Mouse (Mus musculus): ENCODE measurements around the gene Ctxn2. TPM values are rescaled to one million over a fixed set of nuclear protein-coding genes. Genes with fewer than 3 reads are reported as not detected.

Ctxn2 gene
- total and polyA plus RNA-seq, 2 experiments, result not detected

DNA sequence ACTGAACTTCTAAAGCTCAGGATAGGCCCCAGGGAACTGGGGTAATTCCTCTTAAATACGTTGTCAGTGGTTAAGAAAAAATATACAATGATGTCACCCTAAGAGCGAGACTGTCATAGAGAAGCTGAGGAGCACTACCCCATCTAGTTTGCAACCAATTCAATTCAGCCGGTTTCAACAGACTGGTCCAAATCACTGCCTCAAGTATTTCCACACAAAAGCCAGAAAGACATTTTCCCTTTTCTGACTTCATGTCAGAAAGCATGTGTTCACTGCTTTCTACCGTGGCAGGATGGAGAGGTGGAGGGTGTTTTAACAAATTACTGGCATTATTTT is 14.2 kb upstream of the Ctxn2 start:
- WGBS, result 55% methylated on average over 4 of the region's 4 CpGs
- H3K4me1 ChIP-seq (ENCODE audit: control insufficient read depth, insufficient read depth, low read length), result peaks cover 6% of the 10 kb centered on the region; the same call in 1 of the 2 replicates
- no peak for TF ChIP-seq CTCF (IDR thresholded peaks at IDR 0.05; ENCODE audit: low read depth, low read length)
- TF ChIP-seq POLR2A (IDR thresholded peaks at IDR 0.05; ENCODE audit: extremely low read depth, insufficient read depth, low read length), result no peak
- no peaks in the 10 kb centered on the region for H3K36me3 ChIP-seq (ENCODE audit: control insufficient read depth, insufficient read depth, low read length)
- H3K27ac ChIP-seq (replicated peaks; ENCODE audit: insufficient read depth, low read depth, low read length), result no peak overlapping the region
- no peak for DNase-seq (ENCODE audit: extremely low read depth, low read depth, low spot score)
- H3K9ac ChIP-seq (ENCODE audit: low read depth, low read length), result no peak overlapping the region
- no peaks in the 10 kb centered on the region for H3K27me3 ChIP-seq (ENCODE audit: control insufficient read depth, insufficient read depth, low read length)
- H3K4me3 ChIP-seq (ENCODE audit: insufficient read depth, low read depth, low read length), result peak overlapping the region; percentile 65; the same call in 1 of the 2 replicates
- H3K79me2 ChIP-seq (ENCODE audit: control insufficient read depth, insufficient read depth, low read length), result peaks cover 11% of the 10 kb centered on the region; the same call in 1 of the 2 replicates

DNA sequence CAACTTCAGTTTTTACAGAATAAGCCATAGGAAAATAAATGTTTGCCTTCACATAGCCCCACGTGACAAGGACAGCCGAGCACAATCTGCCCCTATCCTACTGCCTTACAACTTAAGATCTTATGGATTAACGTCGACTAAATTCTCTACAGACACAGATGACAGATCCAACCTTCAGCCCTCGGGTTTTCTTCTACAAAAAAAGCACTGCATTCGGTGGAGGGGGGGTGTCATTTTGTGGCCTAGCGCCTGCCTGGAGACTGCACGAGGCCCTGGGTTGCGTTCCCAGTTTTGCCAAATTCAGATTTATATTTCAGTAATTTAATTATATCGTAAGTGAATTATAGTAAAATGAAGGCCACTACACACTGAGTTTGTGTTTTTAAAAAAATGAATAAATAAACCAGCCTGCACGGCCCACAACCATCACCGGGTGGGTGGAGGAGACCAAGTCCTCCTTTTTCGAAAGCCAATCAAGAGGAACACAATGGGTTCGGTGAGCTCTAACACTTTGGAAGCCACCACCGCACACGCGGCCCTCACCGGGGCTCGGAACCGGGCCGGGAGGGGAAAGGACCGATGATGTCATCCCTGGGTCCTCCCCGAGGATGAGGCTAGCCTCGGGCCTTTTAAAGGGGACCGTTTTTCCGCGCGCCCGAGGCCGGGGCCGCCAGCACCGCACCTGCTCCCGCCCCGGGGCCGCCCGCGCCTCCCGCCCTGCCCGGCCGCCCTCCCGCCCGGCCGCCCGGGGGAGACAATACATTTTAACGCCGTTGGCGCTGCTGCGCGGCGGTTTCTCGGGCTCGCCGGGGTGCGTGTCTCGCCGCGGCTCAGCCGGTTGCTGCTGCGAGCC is 13.6 kb upstream of the Ctxn2 start:
- Histone ChIP-seq H3K4me1 (ENCODE audit: control insufficient read depth, insufficient read depth, low read length) (peaks cover 6% of the 10 kb centered on the region; the same call in 1 of the 2 replicates), H3K9ac (ENCODE audit: low read depth, low read length) (peak overlapping the region; percentile 79), H3K4me3 (ENCODE audit: insufficient read depth, low read depth, low read length) (peak overlapping the region; percentile 65), H3K79me2 (ENCODE audit: control insufficient read depth, insufficient read depth, low read length) (peaks cover 11% of the 10 kb centered on the region; the same call in 1 of the 2 replicates), H3K27me3 (ENCODE audit: control insufficient read depth, insufficient read depth, low read length) (no peaks in the 10 kb centered on the region), H3K36me3 (ENCODE audit: control insufficient read depth, insufficient read depth, low read length) (no peaks in the 10 kb centered on the region), H3K27ac (replicated peaks; ENCODE audit: insufficient read depth, low read depth, low read length) (no peak overlapping the region; the same call in 1 of the 2 replicates)
- WGBS, result 3% methylated on average over 58 of the region's 59 CpGs
- peak; percentile 52 for DNase-seq (ENCODE audit: extremely low read depth, low read depth, low spot score)
- TF ChIP-seq POLR2A (IDR thresholded peaks at IDR 0.05; ENCODE audit: extremely low read depth, insufficient read depth, low read length), result no peak
- TF ChIP-seq CTCF (IDR thresholded peaks at IDR 0.05; ENCODE audit: low read depth, low read length), result no peak

DNA sequence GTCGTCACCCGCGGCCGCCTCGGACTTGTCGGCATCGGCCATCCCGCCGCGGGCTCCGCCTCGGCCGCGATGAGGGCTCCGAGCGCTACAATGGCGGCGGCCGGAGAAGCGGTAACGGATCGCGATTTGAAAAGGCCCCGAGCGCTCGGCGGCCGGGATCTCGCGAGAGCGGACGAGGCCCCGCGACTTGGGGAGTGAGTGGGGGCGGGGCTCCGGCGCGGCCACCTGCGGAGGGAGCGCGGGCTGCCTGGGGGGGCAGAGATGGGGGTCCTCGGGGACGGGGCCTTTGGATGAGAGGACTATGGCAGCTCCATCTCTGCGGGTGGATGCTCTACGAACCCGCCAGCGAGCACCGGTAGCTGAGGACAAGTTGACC is 13.0 kb upstream of the Ctxn2 start, which contains the start of gene Myef2:
Myef2 (minus strand) TSS at position 185 of the 376 bp plus-strand sequence.
- no peak for TF ChIP-seq CTCF (IDR thresholded peaks at IDR 0.05; ENCODE audit: low read depth, low read length)
- TF ChIP-seq POLR2A (IDR thresholded peaks at IDR 0.05; ENCODE audit: extremely low read depth, insufficient read depth, low read length), result no peak
- Histone ChIP-seq H3K4me1 (ENCODE audit: control insufficient read depth, insufficient read depth, low read length) (peaks cover 6% of the 10 kb centered on the region; the same call in 1 of the 2 replicates), H3K9ac (ENCODE audit: low read depth, low read length) (peak within 1 kb of the TSS; percentile 79), H3K4me3 (ENCODE audit: insufficient read depth, low read depth, low read length) (peak within 1 kb of the TSS; percentile 65), H3K27me3 (ENCODE audit: control insufficient read depth, insufficient read depth, low read length) (no peaks in the 10 kb centered on the region), H3K79me2 (ENCODE audit: control insufficient read depth, insufficient read depth, low read length) (peaks cover 8% of the 10 kb centered on the region; the same call in 1 of the 2 replicates), H3K27ac (replicated peaks; ENCODE audit: insufficient read depth, low read depth, low read length) (no peak within 1 kb of the TSS; the same call in 1 of the 2 replicates), H3K36me3 (ENCODE audit: control insufficient read depth, insufficient read depth, low read length) (no peaks in the 10 kb centered on the region)
- 2% methylated on average over 48 of the region's 48 CpGs for WGBS
- peak; percentile 37 for DNase-seq (ENCODE audit: extremely low read depth, low read depth, low spot score)

DNA sequence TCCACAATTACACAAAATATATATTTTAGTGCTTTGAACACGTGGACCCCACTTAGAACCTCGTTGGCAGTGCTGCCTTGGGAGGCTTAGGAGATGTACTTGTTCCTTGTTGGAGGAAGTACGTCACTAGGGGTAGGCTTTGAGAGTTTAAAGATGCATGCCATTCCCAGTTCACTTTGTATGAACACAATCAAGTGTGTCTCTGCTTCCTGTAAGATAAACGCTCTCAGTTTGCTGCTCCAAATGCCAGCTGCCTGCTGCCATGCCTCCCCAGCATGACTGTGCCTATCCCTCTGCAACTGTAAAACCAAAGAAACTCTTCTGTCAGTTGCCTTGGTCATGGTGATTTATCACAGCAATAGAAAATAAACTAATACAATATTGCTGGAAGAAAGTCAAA is 10.7 kb upstream of the Ctxn2 start:
- Histone ChIP-seq H3K36me3 (ENCODE audit: control insufficient read depth, insufficient read depth, low read length) (no peaks in the 10 kb centered on the region), H3K79me2 (ENCODE audit: control insufficient read depth, insufficient read depth, low read length) (peaks cover 2% of the 10 kb centered on the region; the same call in 1 of the 2 replicates), H3K4me3 (ENCODE audit: insufficient read depth, low read depth, low read length) (no peak overlapping the region), H3K4me1 (ENCODE audit: control insufficient read depth, insufficient read depth, low read length) (peaks cover 6% of the 10 kb centered on the region; the same call in 1 of the 2 replicates), H3K27ac (replicated peaks; ENCODE audit: insufficient read depth, low read depth, low read length) (no peak overlapping the region), H3K9ac (ENCODE audit: low read depth, low read length) (no peak overlapping the region), H3K27me3 (ENCODE audit: control insufficient read depth, insufficient read depth, low read length) (no peaks in the 10 kb centered on the region)
- DNase-seq (ENCODE audit: extremely low read depth, low read depth, low spot score), result no peak
- WGBS, result 50% methylated on average over 4 of the region's 4 CpGs
- TF ChIP-seq CTCF (IDR thresholded peaks at IDR 0.05; ENCODE audit: low read depth, low read length), result no peak
- no peak for TF ChIP-seq POLR2A (IDR thresholded peaks at IDR 0.05; ENCODE audit: extremely low read depth, insufficient read depth, low read length)

DNA sequence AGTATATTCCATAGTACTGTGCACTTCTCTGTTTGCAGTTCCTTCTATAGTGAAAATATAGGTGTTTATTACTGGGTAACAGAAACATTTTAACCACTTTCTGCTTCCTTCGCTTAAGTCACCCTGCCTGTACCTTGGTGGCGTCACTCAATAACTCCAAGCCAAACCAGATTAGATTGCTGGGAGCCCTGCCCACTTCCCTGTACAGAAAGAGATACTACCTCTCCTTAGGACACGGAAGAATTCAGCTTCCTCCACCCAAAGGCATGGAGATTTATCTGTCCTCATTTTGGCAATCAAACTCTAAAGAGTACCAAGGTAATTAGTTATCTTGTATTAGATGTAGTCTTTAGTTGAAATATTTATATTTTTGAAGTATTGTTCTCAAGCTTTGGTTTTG is 9.7 kb upstream of the Ctxn2 start:
- Histone ChIP-seq H3K4me3 (ENCODE audit: insufficient read depth, low read depth, low read length) (no peak overlapping the region), H3K27ac (replicated peaks; ENCODE audit: insufficient read depth, low read depth, low read length) (no peak overlapping the region), H3K9ac (ENCODE audit: low read depth, low read length) (no peak overlapping the region), H3K27me3 (ENCODE audit: control insufficient read depth, insufficient read depth, low read length) (no peaks in the 10 kb centered on the region), H3K79me2 (ENCODE audit: control insufficient read depth, insufficient read depth, low read length) (no peaks in the 10 kb centered on the region), H3K36me3 (ENCODE audit: control insufficient read depth, insufficient read depth, low read length) (no peaks in the 10 kb centered on the region), H3K4me1 (ENCODE audit: control insufficient read depth, insufficient read depth, low read length) (peaks cover 6% of the 10 kb centered on the region; the same call in 1 of the 2 replicates)
- TF ChIP-seq POLR2A (IDR thresholded peaks at IDR 0.05; ENCODE audit: extremely low read depth, insufficient read depth, low read length) (no peak), CTCF (IDR thresholded peaks at IDR 0.05; ENCODE audit: low read depth, low read length) (no peak)
- no peak for DNase-seq (ENCODE audit: extremely low read depth, low read depth, low spot score)
- 85% methylated on average over 3 of the region's 3 CpGs for WGBS

DNA sequence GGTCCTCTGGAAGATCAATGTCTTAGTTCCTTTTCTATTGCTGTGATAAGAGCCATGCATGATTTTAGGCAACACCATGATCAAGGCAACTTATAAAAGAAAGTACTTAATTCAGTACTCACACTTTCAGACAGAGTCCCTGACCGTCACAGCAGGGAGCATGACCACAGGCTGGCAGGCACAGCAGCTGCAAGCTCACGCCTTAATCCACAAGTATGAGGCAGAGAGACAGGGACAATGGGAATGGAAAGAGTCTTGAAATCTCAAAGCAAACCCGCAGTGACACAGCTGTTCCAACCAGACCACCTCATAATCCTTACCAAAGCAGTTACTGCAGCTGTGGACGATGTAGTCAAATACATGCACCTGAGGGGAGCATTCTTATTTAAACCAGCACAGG is 2.4 kb upstream of the Ctxn2 start:
- Histone ChIP-seq H3K9ac (ENCODE audit: low read depth, low read length) (no peak overlapping the region), H3K27ac (replicated peaks; ENCODE audit: insufficient read depth, low read depth, low read length) (no peak overlapping the region), H3K4me1 (ENCODE audit: control insufficient read depth, insufficient read depth, low read length) (no peaks in the 10 kb centered on the region), H3K36me3 (ENCODE audit: control insufficient read depth, insufficient read depth, low read length) (no peaks in the 10 kb centered on the region), H3K27me3 (ENCODE audit: control insufficient read depth, insufficient read depth, low read length) (peaks cover 3% of the 10 kb centered on the region; the same call in 1 of the 2 replicates), H3K4me3 (ENCODE audit: insufficient read depth, low read depth, low read length) (no peak overlapping the region), H3K79me2 (ENCODE audit: control insufficient read depth, insufficient read depth, low read length) (no peaks in the 10 kb centered on the region)
- TF ChIP-seq POLR2A (IDR thresholded peaks at IDR 0.05; ENCODE audit: extremely low read depth, insufficient read depth, low read length) (no peak), CTCF (IDR thresholded peaks at IDR 0.05; ENCODE audit: low read depth, low read length) (no peak)
- WGBS, result 36% methylated on average over 4 of the region's 4 CpGs
- DNase-seq (ENCODE audit: extremely low read depth, low read depth, low spot score), result no peak
